Mouse (Mus musculus): ENCODE measurements around the gene Pik3ap1. TPM values are rescaled to one million over a fixed set of nuclear protein-coding genes. Genes with fewer than 3 reads are reported as not detected.

Pik3ap1 gene
- total and polyA plus RNA-seq, 3 experiments: 26.7 to 106 (median 37.4) TPM

DNA sequence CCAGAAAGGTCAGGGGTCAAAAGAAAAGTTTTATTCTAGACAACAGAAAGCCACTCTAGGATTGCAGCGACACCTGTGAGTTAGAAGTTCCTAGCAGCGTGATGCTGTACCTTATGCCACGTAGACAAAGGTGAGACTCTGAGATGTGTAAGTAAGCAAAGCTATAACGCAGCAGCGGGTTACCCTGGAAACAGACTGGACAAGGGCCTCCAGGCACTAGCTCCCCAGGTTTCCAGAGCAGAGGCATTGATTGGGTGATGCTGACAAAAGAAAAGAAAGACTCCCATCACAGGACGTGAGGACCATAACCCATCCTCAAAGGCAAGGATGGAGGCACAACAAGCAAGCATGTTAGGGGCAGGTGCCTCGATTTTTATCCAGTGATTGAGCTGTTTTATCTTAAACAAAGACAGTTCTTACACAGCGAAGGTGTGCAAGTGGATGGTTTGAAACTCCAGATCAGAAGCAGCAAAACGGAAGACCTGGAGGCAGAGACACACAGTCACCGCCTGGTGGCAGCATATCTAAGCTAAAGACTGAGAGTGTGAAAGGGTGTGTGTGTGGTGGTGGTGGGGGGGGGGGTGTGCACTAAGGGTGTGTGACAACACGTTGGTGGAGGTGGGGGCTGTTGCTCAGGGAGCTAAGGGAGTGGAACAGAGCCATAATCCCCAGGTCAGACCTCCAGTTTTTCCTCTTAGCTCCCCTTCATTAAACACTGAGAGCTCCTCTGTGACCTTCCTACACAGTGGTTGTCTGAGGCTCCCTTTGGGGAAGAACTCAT is 67.4 kb downstream of the Pik3ap1 start:
- Histone ChIP-seq H3K27me3 (replicated peaks) (no peaks in the 10 kb centered on the region), H3K4me2 (ENCODE audit: insufficient read depth, low read depth, poor library complexity, severe bottlenecking) (no peak overlapping the region), H3K27ac (ENCODE audit: insufficient read depth, low read depth) (no peak overlapping the region), H3K79me2 (replicated peaks; ENCODE audit: control insufficient read depth, extremely low read depth, insufficient read depth, poor library complexity, severe bottlenecking) (no peaks in the 10 kb centered on the region), H3K36me3 (replicated peaks in 1 of 2; ENCODE audit: control insufficient read depth in 1 of 2, insufficient read depth in 1 of 2, low read length in 1 of 2) (peaks cover 64 to 96% of the 10 kb centered on the region in 2 experiments), H3K4me1 (ENCODE audit: control insufficient read depth in 1 of 2, insufficient read depth in 2 of 2) (peaks cover 14 to 67% of the 10 kb centered on the region in 2 experiments), H3K9ac (ENCODE audit: insufficient read depth, low read depth) (no peak overlapping the region), H3K9me3 (replicated peaks; ENCODE audit: low read length) (no peaks in the 10 kb centered on the region), H3K4me3 (replicated peaks in 1 of 3; ENCODE audit: low read depth in 2 of 3, low read length in 2 of 3, poor library complexity in 1 of 3) (no peak overlapping the region)
- peak; percentile 71 for DNase-seq (ENCODE audit: extremely low read depth)
- dilution Hi-C loops (cut with MboI; ENCODE audit: extremely low pct_ligation_motif_present, extremely low pct_unique_long_range_greater_than_20kb, low sequenced_read_pairs) (no loop called here), in situ Hi-C loops (cut with MboI; ENCODE audit: low pct_ligation_motif_present, low pct_unique_long_range_greater_than_20kb, low sequenced_read_pairs) (loop anchor here (5.0 to 25.0 kb wide), 3 partner anchors 70 to 445 kb away; partner anchors contain the start of gene Pik3ap1)
- TF ChIP-seq MYC (IDR thresholded peaks at IDR 0.05; ENCODE audit: low read depth, low read length): no peak
- TF ChIP-seq SMC3 (IDR thresholded peaks at IDR 0.05; ENCODE audit: low read depth, low read length): peak; percentile 94
- TF ChIP-seq CTCF (conservative IDR thresholded peaks at IDR 0.05 in 1 of 2, IDR thresholded peaks at IDR 0.05 in 1 of 2; ENCODE audit: low read depth in 2 of 2, low read length in 2 of 2): peak; percentile 22 to 88; a peak in 3 of 4 replicates
- no peak for TF ChIP-seq ZMIZ1 (IDR thresholded peaks at IDR 0.05; ENCODE audit: low read depth, low read length)
- peak; percentile 85 for TF ChIP-seq RAD21 (IDR thresholded peaks at IDR 0.05; ENCODE audit: low read depth, low read length)
- TF ChIP-seq BHLHE40 (IDR thresholded peaks at IDR 0.05; ENCODE audit: low read depth, low read length): 0 out of 2 replicates have a peak, but pooled peaks have one; percentile 9
- no peak for TF ChIP-seq SIN3A (IDR thresholded peaks at IDR 0.05; ENCODE audit: low read length)

- Histone ChIP-seq H3K9me3 (replicated peaks; ENCODE audit: low read length) (no peaks in the 10 kb centered on the region), H3K4me2 (ENCODE audit: insufficient read depth, low read depth, poor library complexity, severe bottlenecking) (no peak overlapping the region), H3K36me3 (replicated peaks in 1 of 2; ENCODE audit: control insufficient read depth in 1 of 2, insufficient read depth in 1 of 2, low read length in 1 of 2) (peaks cover 51 to 91% of the 10 kb centered on the region in 2 experiments), H3K27me3 (replicated peaks) (no peaks in the 10 kb centered on the region), H3K79me2 (replicated peaks; ENCODE audit: control insufficient read depth, extremely low read depth, insufficient read depth, poor library complexity, severe bottlenecking) (no peaks in the 10 kb centered on the region), H3K4me3 (replicated peaks in 1 of 3; ENCODE audit: low read depth in 2 of 3, low read length in 2 of 3, poor library complexity in 1 of 3) (no peak overlapping the region), H3K27ac (ENCODE audit: insufficient read depth, low read depth) (no peak overlapping the region), H3K4me1 (ENCODE audit: control insufficient read depth in 1 of 2, insufficient read depth in 2 of 2) (peaks cover 0 to 42% of the 10 kb centered on the region in 2 experiments; a peak in 3 of 4 replicates), H3K9ac (ENCODE audit: insufficient read depth, low read depth) (no peak overlapping the region)
- in situ Hi-C loops (cut with MboI; ENCODE audit: low pct_ligation_motif_present, low pct_unique_long_range_greater_than_20kb, low sequenced_read_pairs) (loop anchor here (5.0 to 25.0 kb wide), 3 partner anchors 73 to 448 kb away; partner anchors contain the start of gene Pik3ap1), dilution Hi-C loops (cut with MboI; ENCODE audit: extremely low pct_ligation_motif_present, extremely low pct_unique_long_range_greater_than_20kb, low sequenced_read_pairs) (no loop called here)
- TF ChIP-seq SIN3A (IDR thresholded peaks at IDR 0.05; ENCODE audit: low read length) (no peak), POLR2A (IDR thresholded peaks at IDR 0.05; ENCODE audit: low read depth, low read length) (no peak), NELFE (IDR thresholded peaks at IDR 0.05; ENCODE audit: low read depth, low read length) (no peak), CHD2 (IDR thresholded peaks at IDR 0.05; ENCODE audit: low read length) (no peak), MYC (IDR thresholded peaks at IDR 0.05; ENCODE audit: low read depth, low read length) (no peak), USF1 (IDR thresholded peaks at IDR 0.05; ENCODE audit: low read depth, low read length) (no peak), PAX5 (IDR thresholded peaks at IDR 0.05; ENCODE audit: low read length) (no peak), MXI1 (IDR thresholded peaks at IDR 0.05; ENCODE audit: low read depth, low read length) (no peak), TBP (conservative IDR thresholded peaks at IDR 0.05; ENCODE audit: low read depth, low read length) (no peak), KAT2A (IDR thresholded peaks at IDR 0.05; ENCODE audit: insufficient replicate concordance, low read length) (no peak), ZNF384 (IDR thresholded peaks at IDR 0.05; ENCODE audit: low read depth, low read length) (no peak), NRF1 (IDR thresholded peaks at IDR 0.05; ENCODE audit: low read depth, low read length) (no peak), BHLHE40 (IDR thresholded peaks at IDR 0.05; ENCODE audit: low read depth, low read length) (no peak), MAX (IDR thresholded peaks at IDR 0.05; ENCODE audit: low read length) (no peak), JUN (IDR thresholded peaks at IDR 0.05; ENCODE audit: insufficient read depth, low read depth, low read length) (no peak), ZMIZ1 (IDR thresholded peaks at IDR 0.05; ENCODE audit: low read depth, low read length) (no peak), HCFC1 (IDR thresholded peaks at IDR 0.05; ENCODE audit: low read depth, low read length) (no peak), RCOR1 (conservative IDR thresholded peaks at IDR 0.05; ENCODE audit: low read depth, low read length) (no peak), EP300 (IDR thresholded peaks at IDR 0.05; ENCODE audit: low read length) (no peak)
- DNase-seq (ENCODE audit: extremely low read depth): no peak
Observed at GRCm38 (mm10) chr19:41314696-41315095, 70.2 kb downstream of the Pik3ap1 start.

Data from CH12.LX (cell line).